Mouse (Mus musculus): ENCODE data around the gene Stk32c.
A peak's percentile ranks its signal among the peaks of the same experiment; 100 is the strongest.

Stk32c gene

GRCm38 (mm10) chr7:139093781-139094180 is 119.3 kb downstream of the Stk32c start:
- DNase-seq (ENCODE audit: low spot score) = no peak

GRCm38 (mm10) chr7:139093124-139093523 is 120.0 kb downstream of the Stk32c start:
- DNase-seq (ENCODE audit: low spot score) = no peak

- DNase-seq (ENCODE audit: low spot score) = no peak
These were observed 120.4 kb downstream of the Stk32c start for GRCm38 (mm10) chr7:139092676-139093075.

- DNase-seq (ENCODE audit: low spot score) = no peak
These were observed 121.4 kb downstream of the Stk32c start for GRCm38 (mm10) chr7:139091681-139092080.

- no peak for DNase-seq (ENCODE audit: low spot score)
These were observed 122.9 kb downstream of the Stk32c start for GRCm38 (mm10) chr7:139089892-139090874.

- DNase-seq (ENCODE audit: low spot score) = peak; percentile 69
These were observed 125.3 kb downstream of the Stk32c start for GRCm38 (mm10) chr7:139087801-139088200.

- DNase-seq (ENCODE audit: low spot score) = no peak
These were observed 126.6 kb downstream of the Stk32c start for GRCm38 (mm10) chr7:139086195-139087158.

GRCm38 (mm10) chr7:139085629-139086194 is 127.4 kb downstream of the Stk32c start, which contains the start of gene Dpysl4:
Gene Dpysl4 (plus strand): TSS chr7:139086001.
- peak; percentile 95 for DNase-seq (ENCODE audit: low spot score)

- no peak for DNase-seq (ENCODE audit: low spot score)
These were observed 128.8 kb downstream of the Stk32c start for GRCm38 (mm10) chr7:139084316-139084715.

- no peak for DNase-seq (ENCODE audit: low spot score)
These were observed 130.8 kb downstream of the Stk32c start for GRCm38 (mm10) chr7:139082281-139082680.

- DNase-seq (ENCODE audit: low spot score) = no peak
These were observed 131.9 kb downstream of the Stk32c start for GRCm38 (mm10) chr7:139081158-139081557.

GRCm38 (mm10) chr7:139080714-139081113 is 132.4 kb downstream of the Stk32c start:
- DNase-seq (ENCODE audit: low spot score) = peak; percentile 70

GRCm38 (mm10) chr7:139079141-139079540 is 134.0 kb downstream of the Stk32c start:
- no peak for DNase-seq (ENCODE audit: low spot score)

- no peak for DNase-seq (ENCODE audit: low spot score)
These were observed 134.9 kb downstream of the Stk32c start for GRCm38 (mm10) chr7:139078181-139078580.

- no peak for DNase-seq (ENCODE audit: low spot score)
These were observed 135.8 kb downstream of the Stk32c start for GRCm38 (mm10) chr7:139077283-139077682.

GRCm38 (mm10) chr7:139075054-139075794 is 137.9 kb downstream of the Stk32c start:
- DNase-seq (ENCODE audit: low spot score) = no peak

GRCm38 (mm10) chr7:139074189-139074588 is 138.9 kb downstream of the Stk32c start:
- no peak for DNase-seq (ENCODE audit: low spot score)

GRCm38 (mm10) chr7:139068182-139068623 is 144.9 kb downstream of the Stk32c start:
- DNase-seq (ENCODE audit: low spot score) = peak; percentile 89

GRCm38 (mm10) chr7:139063406-139063805 is 149.7 kb downstream of the Stk32c start:
- DNase-seq (ENCODE audit: low spot score) = no peak
